Mouse (Mus musculus): ENCODE results near the gene Klrk1.
"Not testable (repeated sequence)": the region's sequence is repeated elsewhere in the genome, so short reads cannot be mapped to it uniquely, and the experiment has no call there.

Klrk1 gene

GRCm38 (mm10) chr6:129623735-129624134, at the start of gene Klrk1:
Klrk1 (minus strand) TSS chr6:129623864.
- no peak for DNase-seq (ENCODE audit: low read depth, low spot score)

GRCm38 (mm10) chr6:129661301-129661700, 37.6 kb upstream of the Klrk1 start:
- not testable (repeated sequence) for DNase-seq (ENCODE audit: low read depth, low spot score)

- DNase-seq (ENCODE audit: low read depth, low spot score): not testable (repeated sequence)
These were observed 36.9 kb upstream of the Klrk1 start, which contains the start of gene Klrc2 for GRCm38 (mm10) chr6:129660589-129660988. Klrc2 (minus strand) TSS chr6:129660689.

GRCm38 (mm10) chr6:129644054-129644453, 20.4 kb upstream of the Klrk1 start:
- not testable (repeated sequence) for DNase-seq (ENCODE audit: low read depth, low spot score)

- DNase-seq (ENCODE audit: low read depth, low spot score): not testable (repeated sequence)
These were observed 19.6 kb upstream of the Klrk1 start, which contains the start of gene Klrc3 for GRCm38 (mm10) chr6:129643237-129643636. Klrc3 (minus strand) TSS chr6:129643337.

- DNase-seq (ENCODE audit: low read depth, low spot score): not testable (repeated sequence)
These were observed 7.4 kb upstream of the Klrk1 start for GRCm38 (mm10) chr6:129631046-129631445.

- no peak for DNase-seq (ENCODE audit: low read depth, low spot score)
These were observed 15.3 kb downstream of the Klrk1 start for GRCm38 (mm10) chr6:129608372-129608771.

- DNase-seq (ENCODE audit: low read depth, low spot score): no peak
These were observed 32.2 kb downstream of the Klrk1 start, which contains the start of gene Klrd1 for GRCm38 (mm10) chr6:129591508-129591907. Klrd1 (plus strand) TSS chr6:129591782.

GRCm38 (mm10) chr6:129583014-129583413, 40.6 kb downstream of the Klrk1 start:
- DNase-seq (ENCODE audit: low read depth, low spot score): no peak

- DNase-seq (ENCODE audit: low read depth, low spot score): no peak
These were observed 41.8 kb downstream of the Klrk1 start for GRCm38 (mm10) chr6:129581896-129582295.

- DNase-seq (ENCODE audit: low read depth, low spot score): no peak
These were observed 42.4 kb downstream of the Klrk1 start for GRCm38 (mm10) chr6:129581274-129581673.

GRCm38 (mm10) chr6:129577605-129578004, 46.1 kb downstream of the Klrk1 start, which contains the start of gene Klre1:
Klre1 (plus strand) TSS chr6:129577905.
- DNase-seq (ENCODE audit: low read depth, low spot score): no peak

- DNase-seq (ENCODE audit: low read depth, low spot score): no peak
These were observed 48.3 kb downstream of the Klrk1 start for GRCm38 (mm10) chr6:129575315-129575714.

- no peak for DNase-seq (ENCODE audit: low read depth, low spot score)
These were observed 58.4 kb downstream of the Klrk1 start for GRCm38 (mm10) chr6:129565257-129565656.

Measured in forelimb bud, embryonic 11.5 days (tissue).